Mouse (Mus musculus) forebrain, embryonic 14.5 days (tissue): ENCODE measurements around the gene Lif. TPM values are rescaled to one million over a fixed set of nuclear protein-coding genes. Genes with fewer than 3 reads are reported as not detected.

ENCODE experiments used
- ATAC-seq: fragments of 200-750 bp; cut with Nextera tagmentation; 2 replicates; pipeline ENCODE4 v1.8.0; 2017; ENCODE audit warnings: mild to moderate bottlenecking, moderate library complexity
- DNase-seq: peaks from one replicate; pipeline ENCODE4 v3.0.0-alpha.2; 2015; ENCODE audit warnings: low spot score
- H3K27ac ChIP-seq: fragments of 300-500 bp; sonication (generic); 2 replicates; pipeline ENCODE4 v1.5.1; 2014; ENCODE audit warnings: low read depth, mild to moderate bottlenecking, control low read depth, low read length, moderate library complexity
- H3K27me3 ChIP-seq: fragments of 300-500 bp; sonication (generic); replicated peaks from 2 replicates; pipeline ENCODE4 v1.6.1; 2014; ENCODE audit warnings: low read length, control low read depth, mixed read lengths; ENCODE audit not compliant: control insufficient read depth, insufficient read depth
- H3K36me3 ChIP-seq: fragments of 300-500 bp; sonication (generic); 2 replicates; pipeline ENCODE4 v1.6.1; 2014; ENCODE audit warnings: low read length, control low read depth; ENCODE audit not compliant: control insufficient read depth, insufficient read depth
- H3K4me1 ChIP-seq: fragments of 300-500 bp; sonication (generic); 2 replicates; pipeline ENCODE4 v1.6.1; 2014; ENCODE audit warnings: antibody characterized with exemption, low read length, control low read depth; ENCODE audit not compliant: control insufficient read depth, insufficient read depth
- H3K4me2 ChIP-seq: fragments of 300-500 bp; sonication (generic); 2 replicates; pipeline ENCODE4 v1.6.1; 2014; ENCODE audit warnings: mild to moderate bottlenecking, control low read depth, low read length
- H3K4me3 ChIP-seq: fragments of 300-500 bp; sonication (generic); 2 replicates; pipeline ENCODE4 v1.5.1; 2014; ENCODE audit warnings: low read depth, low read length, control low read depth
- H3K9ac ChIP-seq: fragments of 300-500 bp; sonication (generic); 2 replicates; pipeline ENCODE4 v1.6.1; 2014; ENCODE audit warnings: mild to moderate bottlenecking, low read length, control low read depth, moderate library complexity
- H3K9me3 ChIP-seq: fragments of 300-500 bp; sonication (generic); replicated peaks from 2 replicates; pipeline ENCODE4 v1.6.1; 2016; ENCODE audit warnings: low read length, control low read depth, mixed read lengths; ENCODE audit not compliant: control insufficient read depth
- WGBS: fragments of 180-500 bp; shearing (Covaris S2); extraction: QIAGEN DNeasy Blood & Tissue Kit; methylation state at CpG from one replicate; pipeline ENCODE4 v1.1.7; 2014; 5-methylcytosine and 5-hydroxymethylcytosine counted together
- polyA plus RNA-seq: library from polyadenylated mRNA; unstranded; fragments of >200 nt; fragmentation: Nextera tagmentation; extraction: Ambion mirVana; gene quantifications from 2 replicates; pipeline ENCODE4 v1.2.1, GENCODE M21; 2014

Gene Lif
- polyA plus RNA-seq: not detected in 2 replicates

DNA sequence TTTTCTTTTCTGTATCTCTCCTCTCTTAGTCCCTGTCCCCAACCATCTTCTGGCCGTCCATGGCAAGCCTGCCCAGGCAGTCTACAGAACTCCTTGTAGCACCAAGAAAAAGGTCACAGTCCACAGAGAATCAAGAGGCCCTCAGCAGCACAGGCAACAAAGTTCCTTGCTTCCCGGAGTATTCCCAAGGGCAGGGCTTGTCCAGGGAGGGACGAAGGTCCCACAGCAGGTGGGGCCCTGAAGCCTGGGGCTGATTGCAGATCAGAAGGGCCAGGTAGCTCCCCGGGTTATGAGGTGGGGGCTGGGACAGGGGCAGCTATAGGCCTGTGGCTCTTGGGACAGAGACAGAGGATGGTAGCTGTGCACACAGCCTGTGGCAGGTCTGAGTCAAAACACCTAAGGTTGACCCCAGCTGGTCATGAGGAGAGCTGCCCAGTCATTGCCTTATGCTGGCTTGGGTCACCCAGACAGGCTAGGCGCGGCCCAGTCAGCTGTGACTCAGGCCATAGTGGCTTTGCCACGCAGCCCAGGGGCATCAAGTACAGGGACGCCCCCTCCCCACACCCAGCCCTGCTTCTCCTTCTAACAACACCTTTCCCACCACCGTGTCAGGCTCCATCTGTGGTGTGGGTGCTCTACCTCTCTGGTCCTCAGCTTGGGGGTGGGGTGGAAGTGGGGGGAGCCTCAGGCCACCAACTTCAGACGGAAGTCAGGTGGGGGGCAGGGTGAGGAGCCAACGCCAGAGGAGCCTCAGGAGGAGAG, at the start of gene Lif:
Lif (plus strand) TSS at position 712 of the 762 bp plus-strand sequence.
- no peak for DNase-seq
- WGBS: 65% methylated on average over 11 of the region's 11 CpGs

DNA sequence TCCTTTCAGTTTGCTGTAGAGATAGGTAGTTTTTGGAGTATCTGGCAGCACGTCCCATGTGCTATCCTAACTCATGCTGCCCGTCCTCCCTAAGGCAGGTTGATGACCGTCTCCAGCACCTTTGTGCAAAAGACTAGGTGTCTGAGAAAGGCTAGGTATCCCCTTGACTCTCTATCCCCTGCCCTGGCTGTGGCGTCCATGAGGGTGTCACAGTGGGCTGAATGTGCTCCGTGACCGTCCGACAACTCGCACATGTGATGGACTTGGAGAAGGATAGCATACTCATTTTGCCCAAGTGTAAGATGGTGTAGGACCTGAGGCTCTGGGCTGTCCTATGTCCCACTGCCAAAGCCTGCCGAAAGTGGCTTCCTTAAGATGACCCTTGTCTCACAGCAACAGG, 49.7 kb upstream of the Lif start:
- H3K9me3 ChIP-seq: no peaks in the 10 kb centered on the region
- peaks cover 44% of the 10 kb centered on the region for H3K36me3 ChIP-seq
- H3K4me1 ChIP-seq: no peaks in the 10 kb centered on the region
- no peak overlapping the region for H3K9ac ChIP-seq
- no peak overlapping the region for H3K27ac ChIP-seq
- no peaks in the 10 kb centered on the region for H3K27me3 ChIP-seq
- ATAC-seq (no peak), DNase-seq (no peak)
- no peak overlapping the region for H3K4me2 ChIP-seq
- 93% methylated on average over 9 of the region's 9 CpGs for WGBS
- H3K4me3 ChIP-seq: no peak overlapping the region

More for the DNA sequence above, at the start of gene Lif:
- Histone ChIP-seq H3K36me3 (no peaks in the 10 kb centered on the region), H3K27ac (no peak within 1 kb of the TSS), H3K9me3 (no peaks in the 10 kb centered on the region), H3K4me2 (no peak within 1 kb of the TSS), H3K4me3 (no peak within 1 kb of the TSS), H3K27me3 (no peaks in the 10 kb centered on the region), H3K4me1 (peaks cover 8% of the 10 kb centered on the region), H3K9ac (no peak within 1 kb of the TSS)
- ATAC-seq: no peak

DNA sequence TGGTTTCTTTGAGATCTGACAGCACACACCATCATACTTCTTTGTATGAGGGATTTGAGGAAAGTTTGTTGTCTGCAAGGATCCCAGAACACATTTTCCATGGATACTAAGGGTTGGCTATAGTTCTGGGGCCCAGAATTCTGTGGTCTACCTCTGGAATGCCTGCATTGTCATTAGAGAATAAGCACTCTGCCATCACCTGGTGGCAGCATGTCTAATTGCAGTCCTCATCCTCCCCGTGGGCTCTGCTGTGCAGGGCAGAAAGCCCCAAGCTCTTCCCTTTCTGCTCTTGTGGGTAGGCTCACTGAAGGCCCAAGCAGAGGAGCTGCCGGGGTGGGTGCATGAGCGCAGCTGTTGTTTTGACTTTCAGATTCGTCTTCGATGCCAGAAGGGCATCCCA, 47.8 kb upstream of the Lif start:
- Histone ChIP-seq H3K9me3 (no peaks in the 10 kb centered on the region), H3K4me3 (no peak overlapping the region), H3K36me3 (peaks cover 58% of the 10 kb centered on the region), H3K4me2 (no peak overlapping the region), H3K4me1 (no peaks in the 10 kb centered on the region), H3K27me3 (no peaks in the 10 kb centered on the region), H3K27ac (no peak overlapping the region), H3K9ac (no peak overlapping the region)
- no peak for ATAC-seq
- DNase-seq: no peak
- 79% methylated on average over 5 of the region's 5 CpGs for WGBS

DNA sequence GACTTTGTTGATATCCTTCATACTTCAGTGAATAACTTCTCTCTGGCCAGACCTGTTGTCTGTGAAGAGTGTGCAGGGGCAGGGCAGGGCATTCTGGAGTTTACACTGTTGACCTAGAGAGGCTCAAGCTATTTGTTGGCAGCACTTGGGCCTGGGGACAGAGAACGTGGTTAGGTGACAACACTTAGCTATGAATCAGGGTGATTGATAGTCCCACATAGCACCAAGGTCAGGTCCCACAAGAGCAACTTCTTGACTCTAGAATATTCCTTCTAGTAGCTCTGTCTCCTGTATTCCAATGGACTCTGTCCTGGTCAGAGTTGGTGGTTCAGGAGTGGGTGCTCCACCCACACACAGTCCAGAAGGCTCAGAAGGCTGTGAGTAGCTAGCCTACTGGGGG, 46.6 kb upstream of the Lif start:
- Histone ChIP-seq H3K9me3 (no peaks in the 10 kb centered on the region), H3K4me1 (no peaks in the 10 kb centered on the region), H3K36me3 (peaks cover 64% of the 10 kb centered on the region), H3K27ac (no peak overlapping the region), H3K4me2 (no peak overlapping the region), H3K4me3 (no peak overlapping the region), H3K27me3 (no peaks in the 10 kb centered on the region), H3K9ac (no peak overlapping the region)
- no peak for DNase-seq
- ATAC-seq: no peak
- 90% methylated on average over 1 of the region's 1 CpGs for WGBS

DNA sequence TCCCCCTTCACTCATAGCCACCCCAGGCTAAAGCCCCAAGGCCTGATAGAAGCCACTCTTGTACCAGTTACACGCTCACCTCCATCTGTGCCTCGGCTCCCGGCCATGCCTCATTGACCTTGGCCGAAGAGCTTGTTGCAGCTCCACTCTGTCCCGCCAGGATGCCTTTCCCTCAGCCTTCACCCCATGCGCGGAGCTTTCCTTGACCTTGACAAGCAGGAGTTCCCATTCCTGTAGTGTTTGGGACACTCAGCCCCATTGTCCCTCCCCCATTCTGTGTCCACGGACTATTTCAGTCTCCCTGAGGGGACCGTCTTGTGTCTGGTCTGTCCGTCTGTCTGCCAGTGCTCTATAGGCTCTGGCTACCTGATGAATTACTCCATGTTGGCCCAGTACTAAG, 44.2 kb upstream of the Lif start:
- 94% methylated on average over 10 of the region's 10 CpGs for WGBS
- DNase-seq: no peak
- Histone ChIP-seq H3K4me2 (no peak overlapping the region), H3K4me1 (no peaks in the 10 kb centered on the region), H3K9ac (no peak overlapping the region), H3K36me3 (peaks cover 48% of the 10 kb centered on the region), H3K4me3 (no peak overlapping the region), H3K27me3 (no peaks in the 10 kb centered on the region), H3K9me3 (no peaks in the 10 kb centered on the region), H3K27ac (no peak overlapping the region)
- ATAC-seq: no peak

DNA sequence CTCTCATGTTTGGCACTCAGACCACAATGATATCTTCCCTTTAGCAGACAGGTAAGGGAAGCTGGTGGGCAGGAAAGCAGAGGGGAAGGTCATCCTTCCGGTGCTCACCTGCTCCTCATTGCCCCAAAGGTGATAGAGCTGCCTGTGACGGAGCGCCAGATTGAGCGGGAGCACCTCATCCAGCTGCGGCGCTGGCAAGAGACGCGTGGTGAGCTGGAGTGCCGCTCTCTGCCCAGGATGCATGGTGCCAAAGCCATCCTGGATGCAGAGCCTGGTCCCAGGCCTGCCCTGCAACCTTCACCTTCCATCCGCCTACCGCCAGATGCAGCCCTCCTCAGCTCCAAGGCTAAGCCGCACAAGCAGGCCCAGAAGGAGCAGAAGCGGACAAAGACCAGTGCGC, 42.8 kb upstream of the Lif start:
- no peaks in the 10 kb centered on the region for H3K9me3 ChIP-seq
- no peak overlapping the region for H3K27ac ChIP-seq
- H3K9ac ChIP-seq: no peak overlapping the region
- peaks cover 8% of the 10 kb centered on the region; the same call in 1 of the 2 replicates for H3K27me3 ChIP-seq
- no peak for DNase-seq
- no peak overlapping the region for H3K4me3 ChIP-seq
- ATAC-seq: no peak
- 95% methylated on average over 14 of the region's 14 CpGs for WGBS
- H3K4me2 ChIP-seq: no peak overlapping the region
- H3K36me3 ChIP-seq: peaks cover 38% of the 10 kb centered on the region
- H3K4me1 ChIP-seq: no peaks in the 10 kb centered on the region

DNA sequence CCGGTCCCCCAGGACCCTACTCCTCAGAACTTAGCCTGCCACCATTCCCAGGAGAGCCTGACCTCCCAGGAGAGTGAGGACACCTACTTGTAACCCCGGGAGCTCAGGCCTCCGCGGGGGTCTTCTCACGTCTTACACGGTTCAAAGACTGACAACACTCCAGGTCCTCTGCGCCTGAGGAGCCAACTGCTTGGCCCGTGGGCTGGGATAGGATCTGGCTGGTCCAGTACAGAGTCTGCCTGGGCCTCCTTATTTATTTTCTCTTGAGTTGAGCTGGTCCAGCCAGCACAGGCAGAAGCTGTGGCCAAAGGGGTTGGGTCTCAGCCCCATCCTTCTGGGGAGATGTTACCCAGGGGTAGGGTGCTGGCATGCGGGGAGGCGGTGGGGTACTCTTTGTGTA, 42.3 kb upstream of the Lif start:
- H3K4me3 ChIP-seq: no peak overlapping the region
- DNase-seq (no peak), ATAC-seq (no peak)
- WGBS: 86% methylated on average over 10 of the region's 10 CpGs
- no peaks in the 10 kb centered on the region for H3K9me3 ChIP-seq
- H3K4me1 ChIP-seq: no peaks in the 10 kb centered on the region
- H3K4me2 ChIP-seq: no peak overlapping the region
- H3K36me3 ChIP-seq: peaks cover 35% of the 10 kb centered on the region
- H3K27me3 ChIP-seq: peaks cover 8% of the 10 kb centered on the region; the same call in 1 of the 2 replicates
- no peak overlapping the region for H3K9ac ChIP-seq
- no peak overlapping the region for H3K27ac ChIP-seq

DNA sequence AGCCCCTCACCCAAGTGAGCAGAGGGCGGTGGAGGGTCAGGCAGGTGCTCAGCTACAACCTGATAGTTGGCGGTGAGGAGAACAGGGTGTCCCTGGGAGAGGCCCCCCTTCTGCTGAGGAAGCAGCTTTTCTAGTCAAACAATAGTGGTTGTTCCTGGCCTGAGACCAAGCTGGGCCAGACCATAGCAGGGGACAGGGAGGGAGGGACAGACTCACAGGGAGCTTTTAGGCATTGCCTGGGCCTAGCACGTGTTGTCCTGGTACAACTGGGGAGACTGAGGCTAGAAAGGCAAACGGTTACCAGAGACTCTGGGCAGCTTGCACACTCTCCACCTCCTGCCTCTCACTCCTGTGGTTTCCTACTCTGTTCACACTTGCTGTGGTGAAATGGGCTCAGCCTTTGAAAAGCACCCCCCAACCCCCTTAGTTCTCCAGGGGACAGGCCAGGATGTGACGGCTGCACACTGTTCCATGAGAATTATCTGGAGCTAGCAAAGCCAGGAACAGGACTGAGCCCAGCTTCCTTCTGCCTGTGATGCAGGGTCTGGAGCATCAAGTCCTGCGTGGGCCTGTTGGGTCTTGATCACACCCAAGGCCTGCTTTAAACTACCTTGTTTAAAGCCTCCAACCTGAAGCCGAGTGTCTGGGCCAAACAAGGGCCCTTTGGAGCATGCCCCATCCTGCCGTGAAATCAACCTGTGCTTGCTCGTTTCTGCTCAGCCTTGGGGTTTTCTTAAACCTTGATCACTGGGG, 40.9 kb upstream of the Lif start:
- no peaks in the 10 kb centered on the region for H3K9me3 ChIP-seq
- 76% methylated on average over 9 of the region's 9 CpGs for WGBS
- H3K27me3 ChIP-seq: peaks cover 8% of the 10 kb centered on the region; the same call in 1 of the 2 replicates
- DNase-seq: no peak
- no peak overlapping the region for H3K4me3 ChIP-seq
- H3K9ac ChIP-seq: no peak overlapping the region
- H3K4me1 ChIP-seq: no peaks in the 10 kb centered on the region
- peaks cover 28% of the 10 kb centered on the region for H3K36me3 ChIP-seq
- ATAC-seq: no peak
- H3K4me2 ChIP-seq: no peak overlapping the region
- H3K27ac ChIP-seq: no peak overlapping the region
